Mouse (Mus musculus): ENCODE measurements at regions not wholly inside any gene's neighbourhood (a gene's known extent, or its start where the extent isn't known, plus 50 kb on each side); places are given as distances from the start of the nearest gene placed in this dataset.

DNA sequence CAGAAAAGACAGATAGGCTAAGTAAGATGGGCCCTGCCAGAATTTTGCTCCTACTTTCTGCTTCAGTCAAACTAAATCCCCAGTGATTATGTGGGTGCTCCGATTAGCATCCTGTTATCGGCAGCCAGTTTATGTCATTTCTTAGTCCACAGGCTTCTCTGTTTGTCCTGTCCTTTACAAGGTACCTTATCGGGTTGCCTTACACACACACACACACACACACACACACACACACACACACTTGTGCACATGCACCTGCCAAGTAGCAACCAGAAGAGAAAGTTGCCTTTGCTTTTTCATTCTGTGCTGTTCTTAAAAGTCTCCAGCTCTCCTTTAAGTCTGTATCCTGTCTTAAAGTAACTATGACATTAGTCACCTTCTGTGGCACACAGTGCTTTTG is 235.8 kb upstream of the Ankrd55 start:
- no peak overlapping the region for H3K4me3 ChIP-seq (ENCODE audit: low read depth, low read length)
- DNase-seq (ENCODE audit: low spot score), result no peak
- H3K4me1 ChIP-seq (ENCODE audit: insufficient read depth, low read length), result no peaks in the 10 kb centered on the region
- WGBS, result 89% methylated on average over 3 of the region's 3 CpGs
- no peak overlapping the region for H3K27ac ChIP-seq (ENCODE audit: low read depth, low read length)
- no peak overlapping the region for H3K4me2 ChIP-seq (ENCODE audit: low read depth, low read length, poor library complexity, severe bottlenecking)
- no peaks in the 10 kb centered on the region for H3K9me3 ChIP-seq (ENCODE audit: low read length)
- ATAC-seq (ENCODE audit: low FRiP score), result no peak
- no peak overlapping the region for H3K9ac ChIP-seq (replicated peaks; ENCODE audit: low read length, poor library complexity, severe bottlenecking)
- no peaks in the 10 kb centered on the region for H3K36me3 ChIP-seq (ENCODE audit: insufficient read depth, low read length)
- no peak for TF ChIP-seq CTCF (IDR thresholded peaks at IDR 0.05)
- H3K27me3 ChIP-seq (ENCODE audit: insufficient read depth, low read length), result no peaks in the 10 kb centered on the region

DNA sequence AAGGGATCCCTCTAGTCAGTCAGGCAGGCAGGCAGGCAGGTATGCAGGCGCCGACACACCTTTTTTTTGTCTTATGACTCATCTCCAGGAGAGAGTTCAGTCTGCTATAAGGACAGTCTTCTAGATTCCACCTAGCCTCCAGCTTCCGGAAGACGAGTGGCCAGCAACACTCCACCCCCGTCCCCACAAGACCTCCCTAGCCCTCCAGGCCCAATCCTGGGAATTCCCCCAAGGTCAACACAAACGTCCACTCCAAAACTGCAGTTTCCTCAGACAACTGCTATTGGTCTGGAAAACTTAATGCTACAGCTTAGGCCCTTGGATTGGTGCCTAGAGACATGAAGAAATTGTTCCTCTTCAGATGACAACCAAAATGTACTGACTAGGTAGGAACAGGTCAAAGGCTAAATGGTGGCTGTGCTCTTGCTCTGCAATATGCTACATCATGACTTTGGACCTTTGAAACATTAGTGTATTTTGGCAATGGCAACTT is 233.3 kb upstream of the Ankrd55 start:
- Histone ChIP-seq H3K27me3 (ENCODE audit: insufficient read depth, low read length) (no peaks in the 10 kb centered on the region), H3K4me2 (ENCODE audit: low read depth, low read length, poor library complexity, severe bottlenecking) (no peak overlapping the region), H3K4me3 (ENCODE audit: low read depth, low read length) (no peak overlapping the region), H3K27ac (ENCODE audit: low read depth, low read length) (no peak overlapping the region), H3K9ac (replicated peaks; ENCODE audit: low read length, poor library complexity, severe bottlenecking) (no peak overlapping the region), H3K4me1 (ENCODE audit: insufficient read depth, low read length) (no peaks in the 10 kb centered on the region), H3K9me3 (ENCODE audit: low read length) (no peaks in the 10 kb centered on the region), H3K36me3 (ENCODE audit: insufficient read depth, low read length) (no peaks in the 10 kb centered on the region)
- ATAC-seq (ENCODE audit: low FRiP score) (no peak), DNase-seq (ENCODE audit: low spot score) (no peak)
- TF ChIP-seq CTCF (IDR thresholded peaks at IDR 0.05), result no peak
- WGBS, result 86% methylated on average over 6 of the region's 6 CpGs

DNA sequence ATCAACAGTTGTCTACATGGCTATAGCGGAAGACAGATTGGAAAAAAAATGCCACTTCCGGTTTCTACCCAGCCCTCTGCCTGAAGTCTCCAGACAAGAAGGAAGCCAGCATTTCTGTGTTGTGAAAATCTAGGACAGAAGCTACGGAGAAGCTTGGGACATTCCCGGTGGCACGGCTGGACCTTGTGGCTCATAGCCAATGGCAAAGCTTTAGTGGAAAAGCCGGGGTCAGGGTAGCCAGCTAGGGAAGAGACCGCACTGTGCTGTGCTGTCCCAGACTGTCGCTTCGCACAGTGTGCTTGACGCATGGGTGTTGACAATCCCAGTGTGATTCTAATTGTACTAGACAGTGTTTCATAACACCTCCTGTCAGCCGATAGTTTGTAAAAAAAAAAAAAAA is 230.0 kb upstream of the Ankrd55 start:
- H3K4me1 ChIP-seq (ENCODE audit: insufficient read depth, low read length), result no peaks in the 10 kb centered on the region
- no peak overlapping the region for H3K4me2 ChIP-seq (ENCODE audit: low read depth, low read length, poor library complexity, severe bottlenecking)
- DNase-seq (ENCODE audit: low spot score) (peak; percentile 45), ATAC-seq (ENCODE audit: low FRiP score) (no peak)
- H3K27me3 ChIP-seq (ENCODE audit: insufficient read depth, low read length), result no peaks in the 10 kb centered on the region
- H3K27ac ChIP-seq (ENCODE audit: low read depth, low read length), result no peak overlapping the region
- 80% methylated on average over 11 of the region's 11 CpGs for WGBS
- H3K4me3 ChIP-seq (ENCODE audit: low read depth, low read length), result no peak overlapping the region
- no peaks in the 10 kb centered on the region for H3K9me3 ChIP-seq (ENCODE audit: low read length)
- no peak overlapping the region for H3K9ac ChIP-seq (replicated peaks; ENCODE audit: low read length, poor library complexity, severe bottlenecking)
- TF ChIP-seq CTCF (IDR thresholded peaks at IDR 0.05), result no peak
- H3K36me3 ChIP-seq (ENCODE audit: insufficient read depth, low read length), result no peaks in the 10 kb centered on the region

DNA sequence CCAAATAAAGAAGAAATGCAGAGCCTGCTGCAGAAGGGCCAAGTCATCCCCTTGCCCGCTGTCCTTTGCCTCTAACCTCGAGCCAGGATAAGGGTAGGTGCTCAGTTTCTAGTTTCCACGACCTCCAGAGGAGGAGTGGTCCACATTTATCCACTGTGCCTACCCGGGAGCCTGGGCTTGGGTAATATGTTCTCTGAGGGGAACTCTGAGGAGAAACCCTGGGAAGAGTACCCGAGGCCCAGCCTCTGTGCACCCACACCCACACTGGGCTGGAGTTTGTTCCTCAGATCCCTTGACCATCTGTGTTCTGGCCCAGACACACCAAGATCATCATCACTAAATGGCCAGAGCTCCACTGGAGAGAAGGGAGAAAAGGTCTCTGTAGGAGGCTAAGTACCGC is 229.5 kb upstream of the Ankrd55 start:
- Histone ChIP-seq H3K4me3 (ENCODE audit: low read depth, low read length) (no peak overlapping the region), H3K27me3 (ENCODE audit: insufficient read depth, low read length) (no peaks in the 10 kb centered on the region), H3K9me3 (ENCODE audit: low read length) (no peaks in the 10 kb centered on the region), H3K4me1 (ENCODE audit: insufficient read depth, low read length) (no peaks in the 10 kb centered on the region), H3K9ac (replicated peaks; ENCODE audit: low read length, poor library complexity, severe bottlenecking) (no peak overlapping the region), H3K36me3 (ENCODE audit: insufficient read depth, low read length) (no peaks in the 10 kb centered on the region), H3K4me2 (ENCODE audit: low read depth, low read length, poor library complexity, severe bottlenecking) (no peak overlapping the region), H3K27ac (ENCODE audit: low read depth, low read length) (no peak overlapping the region)
- no peak for DNase-seq (ENCODE audit: low spot score)
- WGBS, result 87% methylated on average over 6 of the region's 6 CpGs
- TF ChIP-seq CTCF (IDR thresholded peaks at IDR 0.05), result no peak
- ATAC-seq (ENCODE audit: low FRiP score), result no peak

DNA sequence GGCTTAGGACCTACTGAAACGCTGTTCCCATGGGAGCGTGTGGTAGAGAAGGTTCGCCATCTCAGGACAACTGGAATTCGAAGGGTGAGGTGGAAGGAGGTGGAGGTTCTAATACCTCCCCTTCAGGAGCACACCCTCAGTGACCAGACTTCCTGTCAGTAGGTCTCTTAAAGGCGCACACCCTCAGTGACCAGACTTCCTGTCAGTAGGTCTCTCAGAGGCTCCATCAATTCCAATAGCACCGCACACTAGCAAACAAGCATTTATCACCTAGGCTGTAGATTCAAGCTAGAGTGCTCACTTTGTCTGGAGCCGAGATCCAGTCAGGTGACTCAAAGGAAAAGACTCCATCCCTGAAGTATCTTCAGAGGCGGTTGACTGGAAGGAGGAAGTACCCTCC is 226.2 kb upstream of the Ankrd55 start:
- Histone ChIP-seq H3K4me3 (ENCODE audit: low read depth, low read length) (no peak overlapping the region), H3K4me2 (ENCODE audit: low read depth, low read length, poor library complexity, severe bottlenecking) (no peak overlapping the region), H3K9ac (replicated peaks; ENCODE audit: low read length, poor library complexity, severe bottlenecking) (no peak overlapping the region), H3K4me1 (ENCODE audit: insufficient read depth, low read length) (no peaks in the 10 kb centered on the region), H3K27ac (ENCODE audit: low read depth, low read length) (no peak overlapping the region), H3K27me3 (ENCODE audit: insufficient read depth, low read length) (no peaks in the 10 kb centered on the region), H3K9me3 (ENCODE audit: low read length) (no peaks in the 10 kb centered on the region), H3K36me3 (ENCODE audit: insufficient read depth, low read length) (no peaks in the 10 kb centered on the region)
- WGBS, result 91% methylated on average over 8 of the region's 8 CpGs
- no peak for ATAC-seq (ENCODE audit: low FRiP score)
- no peak for DNase-seq (ENCODE audit: low spot score)
- TF ChIP-seq CTCF (IDR thresholded peaks at IDR 0.05), result no peak

DNA sequence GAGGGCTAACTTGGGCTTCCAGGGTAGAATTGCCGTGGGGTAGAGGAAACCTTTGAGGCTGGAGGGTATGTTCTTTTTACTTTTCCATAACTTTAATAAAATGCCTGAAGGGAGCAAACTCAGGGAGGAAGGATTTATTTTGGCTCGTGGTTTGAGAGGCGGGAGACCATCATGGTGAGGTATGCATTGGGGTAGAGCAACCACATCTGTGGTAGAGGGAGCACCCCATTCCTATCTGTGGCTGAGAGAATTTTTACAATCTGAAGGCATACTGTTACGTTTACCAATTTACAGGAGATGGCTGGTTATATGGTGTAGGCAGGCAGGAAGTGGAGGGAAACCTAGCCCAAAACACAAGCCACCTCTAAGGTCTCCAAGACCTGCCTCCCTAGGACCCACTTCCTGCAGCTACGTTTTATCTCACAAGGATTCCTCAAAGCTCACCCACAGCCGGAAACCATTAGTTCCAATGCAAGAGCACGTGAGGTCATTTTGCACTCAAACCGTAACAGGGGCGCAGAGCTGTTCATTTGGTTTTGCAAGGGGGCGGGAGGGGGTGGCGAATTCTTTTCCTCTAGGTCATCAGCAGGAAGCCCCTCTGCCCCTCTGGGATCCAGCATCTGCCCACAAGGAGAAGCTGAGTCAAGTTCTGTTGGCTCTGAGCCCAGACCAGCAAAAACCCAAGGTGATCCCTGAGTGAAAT is 224.7 kb upstream of the Ankrd55 start:
- no peak for ATAC-seq (ENCODE audit: low FRiP score)
- no peaks in the 10 kb centered on the region for H3K27me3 ChIP-seq (ENCODE audit: insufficient read depth, low read length)

More for the DNA sequence above, 224.7 kb upstream of the Ankrd55 start:
- WGBS, result 75% methylated on average over 11 of the region's 11 CpGs
- no peaks in the 10 kb centered on the region for H3K36me3 ChIP-seq (ENCODE audit: insufficient read depth, low read length)
- no peak overlapping the region for H3K4me3 ChIP-seq (ENCODE audit: low read depth, low read length)
- DNase-seq (ENCODE audit: low spot score), result no peak
- no peaks in the 10 kb centered on the region for H3K9me3 ChIP-seq (ENCODE audit: low read length)
- no peaks in the 10 kb centered on the region for H3K4me1 ChIP-seq (ENCODE audit: insufficient read depth, low read length)
- no peak overlapping the region for H3K4me2 ChIP-seq (ENCODE audit: low read depth, low read length, poor library complexity, severe bottlenecking)
- TF ChIP-seq CTCF (IDR thresholded peaks at IDR 0.05), result no peak
- no peak overlapping the region for H3K27ac ChIP-seq (ENCODE audit: low read depth, low read length)
- H3K9ac ChIP-seq (replicated peaks; ENCODE audit: low read length, poor library complexity, severe bottlenecking), result no peak overlapping the region
